Mouse (Mus musculus) myocyte (in vitro differentiated cells): ENCODE data around the gene Gfy. TPM values are rescaled to one million over a fixed set of nuclear protein-coding genes. Genes with fewer than 3 reads are reported as not detected.

ENCODE experiments used
- H3K27me3 ChIP-seq: one replicate; pipeline ENCODE4 v1.6.1; 2011; ENCODE audit not compliant: control insufficient read depth, insufficient read depth, insufficient read length
- H3K36me3 ChIP-seq: one replicate; pipeline ENCODE4 v1.6.1; 2011; ENCODE audit not compliant: control insufficient read depth, insufficient read depth
- H3K4me2 ChIP-seq: one replicate; pipeline ENCODE4 v1.6.1; 2011; ENCODE audit warnings: low read depth, control low read depth
- H3K4me3 ChIP-seq: one replicate; pipeline ENCODE4 v1.5.1; 2011; ENCODE audit warnings: mild to moderate bottlenecking, control low read depth, moderate library complexity
- H3K79me2 ChIP-seq: one replicate; pipeline ENCODE4 v1.6.1; 2011; ENCODE audit not compliant: control insufficient read depth, insufficient read depth
- H3ac ChIP-seq: one replicate; pipeline ENCODE4 v1.6.1; 2011; ENCODE audit not compliant: control insufficient read depth, insufficient read length
- CEBPB ChIP-seq: IDR thresholded peaks from 2 replicates; pipeline ENCODE4 v1.6.1; 2011; ENCODE audit warnings: mild to moderate bottlenecking, moderate library complexity; ENCODE audit not compliant: poor library complexity, insufficient read depth, severe bottlenecking
- E2F4 ChIP-seq: IDR thresholded peaks from one replicate; pipeline ENCODE4 v1.6.1; 2011; ENCODE audit warnings: mild to moderate bottlenecking, control low read depth, moderate library complexity; ENCODE audit not compliant: insufficient read depth
- MAX ChIP-seq: IDR thresholded peaks from one replicate; pipeline ENCODE4 v1.6.1; 2011; ENCODE audit warnings: low read depth, mild to moderate bottlenecking, control low read depth
- MYOD1 ChIP-seq, 3 experiments: IDR thresholded peaks; one replicate each; pipeline ENCODE4 v1.6.1; 2011; ENCODE audit warnings: control low read depth in 2 of 3, low read depth in 2 of 3, mild to moderate bottlenecking in 2 of 3, moderate library complexity in 1 of 3; ENCODE audit not compliant: insufficient read length in 2 of 3, control insufficient read depth in 1 of 3
- MYOG ChIP-seq, 3 experiments: IDR thresholded peaks; one replicate each; pipeline ENCODE4 v1.6.1; 2011; ENCODE audit warnings: control low read depth in 2 of 3, low read depth in 2 of 3, mild to moderate bottlenecking in 2 of 3; ENCODE audit not compliant: insufficient read length in 2 of 3, control insufficient read depth in 1 of 3, insufficient read depth in 1 of 3
- POLR2A ChIP-seq: IDR thresholded peaks from one replicate; pipeline ENCODE4 v1.6.1; 2011; ENCODE audit warnings: low read depth, mild to moderate bottlenecking, control low read depth, moderate library complexity; ENCODE audit not compliant: insufficient read length
- POLR2AphosphoS2 ChIP-seq: IDR thresholded peaks from one replicate; pipeline ENCODE4 v1.6.1; 2011; ENCODE audit warnings: low read depth, control low read depth; ENCODE audit not compliant: insufficient read length
- REST ChIP-seq: IDR thresholded peaks from one replicate; pipeline ENCODE4 v1.6.1; 2011; ENCODE audit warnings: mild to moderate bottlenecking, control low read depth, moderate library complexity; ENCODE audit not compliant: insufficient read depth, insufficient read length
- SRF ChIP-seq: IDR thresholded peaks from one replicate; pipeline ENCODE4 v1.6.1; 2011; ENCODE audit warnings: low read depth; ENCODE audit not compliant: control insufficient read depth, insufficient read length
- TCF12 ChIP-seq: IDR thresholded peaks from one replicate; pipeline ENCODE4 v1.6.1; 2011; ENCODE audit warnings: mild to moderate bottlenecking, control low read depth; ENCODE audit not compliant: poor library complexity, insufficient read depth, severe bottlenecking
- TCF3 ChIP-seq: IDR thresholded peaks from one replicate; pipeline ENCODE4 v1.6.1; 2011; ENCODE audit warnings: low read depth, control low read depth; ENCODE audit not compliant: insufficient read length
- USF1 ChIP-seq: IDR thresholded peaks from one replicate; pipeline ENCODE4 v1.6.1; 2011; ENCODE audit warnings: low read depth, mild to moderate bottlenecking, control low read depth, moderate library complexity
- polyA plus RNA-seq: library from polyadenylated mRNA; unstranded; fragments of >200 nt; fragmentation: generic; extraction: Trizol; gene quantifications from one replicate; pipeline ENCODE4 v1.2.1, GENCODE M21; 2012; ENCODE audit warnings: missing spikeins

Gfy gene
- polyA plus RNA-seq, 1 experiment: 0.04 TPM

- Histone ChIP-seq H3ac (no peak overlapping the region), H3K36me3 (no peaks in the 10 kb centered on the region), H3K27me3 (no peaks in the 10 kb centered on the region), H3K79me2 (no peaks in the 10 kb centered on the region), H3K4me3 (no peak overlapping the region), H3K4me2 (no peak overlapping the region)
- TF ChIP-seq TCF12 (no peak), POLR2AphosphoS2 (no peak), USF1 (no peak), SRF (no peak), MYOD1 (IDR thresholded peaks at IDR 0.05; ENCODE audit: control insufficient read depth in 1 of 3, insufficient read length in 2 of 3, low read depth in 2 of 3) (no peak), MAX (no peak), E2F4 (no peak), POLR2A (no peak), TCF3 (no peak), CEBPB (no peak), MYOG (IDR thresholded peaks at IDR 0.05; ENCODE audit: control insufficient read depth in 1 of 3, insufficient read depth in 1 of 3, insufficient read length in 2 of 3, low read depth in 2 of 3) (no peak)
Measured at GRCm38 (mm10) chr7:45137171-45138006, 42.0 kb downstream of the Gfy start.

DNA sequence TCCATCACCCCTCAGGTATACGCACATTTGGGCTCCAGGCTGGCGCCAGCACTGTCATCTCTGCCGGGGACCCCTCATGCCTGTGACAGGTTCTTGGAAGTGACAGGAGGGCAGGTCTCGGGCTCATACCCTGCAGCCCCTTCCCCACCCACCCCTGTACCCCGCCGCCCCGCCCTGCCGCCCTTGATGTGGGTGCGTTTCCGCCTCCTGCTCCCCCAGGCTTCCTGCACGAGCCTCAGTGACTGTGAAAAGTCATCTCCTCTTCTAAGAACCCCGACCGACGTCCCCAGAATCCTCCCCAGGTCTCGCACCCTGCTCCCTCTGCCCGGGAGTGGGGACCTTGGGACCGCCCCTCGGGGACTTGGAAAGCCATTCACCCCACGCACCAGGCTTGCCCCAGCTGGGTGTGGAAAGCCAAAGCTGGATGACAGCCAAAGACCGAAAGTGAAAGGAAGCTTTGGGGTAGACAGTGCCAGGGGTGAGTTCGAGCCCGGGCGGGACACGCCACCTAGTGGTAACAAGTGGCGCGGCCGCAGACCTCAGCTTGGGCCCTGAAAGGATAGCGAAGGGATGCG is 43.3 kb downstream of the Gfy start, which contains the start of the genes Gm45713 and Flt3l:
Gm45713 (minus strand) TSS at position 239 of the 575 bp plus-strand sequence.
Flt3l (minus strand) TSS at position 440 of the 575 bp plus-strand sequence.
- Histone ChIP-seq H3K4me3 (peak within 1 kb of the TSS; percentile 28), H3K79me2 (no peaks in the 10 kb centered on the region), H3K27me3 (no peaks in the 10 kb centered on the region), H3K4me2 (peak within 1 kb of the TSS; percentile 84), H3ac (no peak within 1 kb of the TSS), H3K36me3 (no peaks in the 10 kb centered on the region)
- peak; percentile 29 for TF ChIP-seq POLR2AphosphoS2
- peak in 1 of 3 experiments; percentile 33 for TF ChIP-seq MYOG (IDR thresholded peaks at IDR 0.05; ENCODE audit: control insufficient read depth in 1 of 3, insufficient read depth in 1 of 3, insufficient read length in 2 of 3, low read depth in 2 of 3)
- peak; percentile 57 for TF ChIP-seq POLR2A
- no peak for TF ChIP-seq E2F4

- peak overlapping the region; percentile 28 for H3K4me3 ChIP-seq
- no peaks in the 10 kb centered on the region for H3K36me3 ChIP-seq
- no peaks in the 10 kb centered on the region for H3K27me3 ChIP-seq
- H3ac ChIP-seq: no peak overlapping the region
- H3K4me2 ChIP-seq: peak overlapping the region; percentile 84
- H3K79me2 ChIP-seq: no peaks in the 10 kb centered on the region
- TF ChIP-seq POLR2A (no peak), SRF (no peak)
Measured at GRCm38 (mm10) chr7:45135370-45135769, 44.0 kb downstream of the Gfy start.

DNA sequence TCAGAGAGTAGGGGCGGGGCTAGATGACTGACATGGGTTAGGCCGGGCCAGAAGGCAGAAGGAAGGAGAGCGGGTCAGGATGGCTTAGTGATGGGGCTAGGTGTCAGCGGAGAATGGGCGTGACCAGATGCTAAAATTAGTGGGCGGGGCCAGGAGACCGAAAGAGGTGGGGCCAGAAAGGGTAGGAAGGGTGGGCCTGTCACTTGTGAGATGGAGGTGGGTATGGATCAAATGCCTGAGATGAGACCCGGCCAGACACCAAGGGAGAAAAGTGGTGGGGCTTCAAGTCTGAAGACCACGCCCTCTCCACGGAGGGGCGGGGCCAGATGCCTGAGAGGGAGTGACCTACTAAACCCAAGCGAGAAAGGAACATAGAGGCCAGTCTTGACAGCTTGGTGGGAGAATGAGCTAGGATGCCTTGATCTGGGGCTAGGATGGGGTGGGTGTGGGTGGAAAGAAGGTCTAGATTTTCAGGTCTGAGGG is 44.8 kb downstream of the Gfy start:
- Histone ChIP-seq H3K36me3 (no peaks in the 10 kb centered on the region), H3K4me3 (peak overlapping the region; percentile 28), H3ac (no peak overlapping the region), H3K27me3 (no peaks in the 10 kb centered on the region), H3K79me2 (no peaks in the 10 kb centered on the region), H3K4me2 (peak overlapping the region; percentile 84)
- TF ChIP-seq MYOG (IDR thresholded peaks at IDR 0.05; ENCODE audit: control insufficient read depth in 1 of 3, insufficient read depth in 1 of 3, insufficient read length in 2 of 3, low read depth in 2 of 3) (no peak), POLR2AphosphoS2 (no peak), POLR2A (no peak), TCF12 (no peak), SRF (no peak), E2F4 (no peak), CEBPB (no peak), MYOD1 (IDR thresholded peaks at IDR 0.05; ENCODE audit: control insufficient read depth in 1 of 3, insufficient read length in 2 of 3, low read depth in 2 of 3) (no peak)

- Histone ChIP-seq H3K4me2 (no peak overlapping the region), H3ac (no peak overlapping the region), H3K4me3 (no peak overlapping the region), H3K79me2 (no peaks in the 10 kb centered on the region), H3K36me3 (no peaks in the 10 kb centered on the region), H3K27me3 (no peaks in the 10 kb centered on the region)
- TF ChIP-seq MYOG (IDR thresholded peaks at IDR 0.05; ENCODE audit: control insufficient read depth in 1 of 3, insufficient read depth in 1 of 3, insufficient read length in 2 of 3, low read depth in 2 of 3) (no peak), SRF (no peak), TCF3 (no peak), POLR2AphosphoS2 (no peak), TCF12 (no peak), USF1 (no peak), MAX (no peak), CEBPB (no peak), POLR2A (no peak), E2F4 (no peak), REST (no peak), MYOD1 (IDR thresholded peaks at IDR 0.05; ENCODE audit: control insufficient read depth in 1 of 3, insufficient read length in 2 of 3, low read depth in 2 of 3) (no peak)
Measured at GRCm38 (mm10) chr7:45133446-45134159, 45.8 kb downstream of the Gfy start.
